Mouse (Mus musculus) liver, adult 2 months (tissue): ENCODE measurements at regions not wholly inside any gene's neighbourhood (a gene's known extent, or its start where the extent isn't known, plus 50 kb on each side); places are given as distances from the start of the nearest gene placed in this dataset.

ENCODE experiments used
- DNase-seq: peaks from one replicate; pipeline ENCODE4 v3.0.0-alpha.2; 2011; ENCODE audit warnings: low read depth, low spot score; ENCODE audit errors: extremely low read depth
- H3K27ac ChIP-seq: fragments of 200-500 bp; replicated peaks from 2 replicates; pipeline ENCODE4 v1.5.1; 2012; ENCODE audit warnings: low read depth, mild to moderate bottlenecking, control low read depth, inconsistent platforms, low read length; ENCODE audit not compliant: insufficient read depth
- H3K27me3 ChIP-seq: fragments of 200-500 bp; 2 replicates; pipeline ENCODE4 v1.6.1; 2012; ENCODE audit warnings: mild to moderate bottlenecking, moderate library complexity, low read length, inconsistent platforms; ENCODE audit not compliant: control insufficient read depth, insufficient read depth
- H3K36me3 ChIP-seq: fragments of 200-500 bp; 2 replicates; pipeline ENCODE4 v1.6.1; 2012; ENCODE audit warnings: low read length, inconsistent platforms; ENCODE audit not compliant: control insufficient read depth, insufficient read depth
- H3K4me1 ChIP-seq: fragments of 200-500 bp; 2 replicates; pipeline ENCODE4 v1.6.1; 2011; ENCODE audit warnings: low read length; ENCODE audit not compliant: control insufficient read depth, insufficient read depth
- H3K4me3 ChIP-seq: fragments of 200-500 bp; 2 replicates; pipeline ENCODE4 v1.5.1; 2011; ENCODE audit warnings: low read depth, mild to moderate bottlenecking, control low read depth, low read length, moderate library complexity; ENCODE audit not compliant: insufficient read depth
- H3K79me2 ChIP-seq: fragments of 200-500 bp; 2 replicates; pipeline ENCODE4 v1.6.1; 2012; ENCODE audit warnings: inconsistent platforms, mild to moderate bottlenecking, low read length, moderate library complexity; ENCODE audit not compliant: control insufficient read depth, insufficient read depth
- H3K9ac ChIP-seq: fragments of 200-500 bp; 2 replicates; pipeline ENCODE4 v1.6.1; 2012; ENCODE audit warnings: low read depth, mild to moderate bottlenecking, control low read depth, inconsistent platforms, low read length
- CTCF ChIP-seq: fragments of 200-500 bp; IDR thresholded peaks from 2 replicates; pipeline ENCODE4 v1.5.1; 2011; ENCODE audit warnings: low read depth, low read length, control low read depth
- POLR2A ChIP-seq: fragments of 200-500 bp; IDR thresholded peaks from 2 replicates; pipeline ENCODE4 v1.6.1; 2011; ENCODE audit warnings: low read length, control low read depth; ENCODE audit not compliant: insufficient read depth; ENCODE audit errors: extremely low read depth
- WGBS: fragments of 180-500 bp; shearing (Covaris S2); methylation state at CpG from one replicate; pipeline ENCODE4 v1.1.7; 2018; 5-methylcytosine and 5-hydroxymethylcytosine counted together

- WGBS, result 83% methylated on average over 10 of the region's 10 CpGs
- TF ChIP-seq CTCF (no peak), POLR2A (no peak)
- no peak overlapping the region for H3K9ac ChIP-seq
- no peak for DNase-seq
- no peaks in the 10 kb centered on the region for H3K4me1 ChIP-seq
- no peak overlapping the region for H3K4me3 ChIP-seq
- no peaks in the 10 kb centered on the region for H3K79me2 ChIP-seq
- no peak overlapping the region for H3K27ac ChIP-seq
- H3K27me3 ChIP-seq, result no peaks in the 10 kb centered on the region
- no peaks in the 10 kb centered on the region for H3K36me3 ChIP-seq
Observed at GRCm38 (mm10) chr8:71778916-71779315, 53.4 kb upstream of the Fcho1 start.
